Mouse (Mus musculus) embryonic fibroblast, embryonic 13.5 days (primary cell): Measurements from ENCODE around the gene Onecut3. TPM values are rescaled to one million over a fixed set of nuclear protein-coding genes. Genes with fewer than 3 reads are reported as not detected.

Source experiments
- H3K27ac ChIP-seq: 2 replicates; pipeline ENCODE4 v1.5.1; 2012; ENCODE audit warnings: low read length, control low read depth, inconsistent platforms; ENCODE audit not compliant: insufficient read depth
- H3K4me1 ChIP-seq: 2 replicates; pipeline ENCODE4 v1.6.1; 2011; ENCODE audit warnings: low read length; ENCODE audit not compliant: control insufficient read depth, insufficient read depth
- H3K4me3 ChIP-seq: 2 replicates; pipeline ENCODE4 v1.5.1; 2011; ENCODE audit warnings: mild to moderate bottlenecking, control low read depth, low read length; ENCODE audit not compliant: insufficient read depth
- CTCF ChIP-seq: IDR thresholded peaks from 2 replicates; pipeline ENCODE4 v1.5.1; 2011; ENCODE audit warnings: mild to moderate bottlenecking, control low read depth, low read length, moderate library complexity, borderline replicate concordance; ENCODE audit not compliant: insufficient read depth
- POLR2A ChIP-seq: IDR thresholded peaks from 2 replicates; pipeline ENCODE4 v1.6.1; 2011; ENCODE audit warnings: low read depth, mild to moderate bottlenecking, control low read depth, low read length, moderate library complexity
- polyA plus RNA-seq: library from polyadenylated mRNA; stranded (reverse); fragments of >200 nt; gene quantifications from 2 replicates; pipeline ENCODE4 v1.2.4, GENCODE M21; 2011; ENCODE audit warnings: low read depth; ENCODE audit not compliant: missing spikeins, insufficient read length

Gene Onecut3
- polyA plus RNA-seq, result not detected in 2 replicates

DNA sequence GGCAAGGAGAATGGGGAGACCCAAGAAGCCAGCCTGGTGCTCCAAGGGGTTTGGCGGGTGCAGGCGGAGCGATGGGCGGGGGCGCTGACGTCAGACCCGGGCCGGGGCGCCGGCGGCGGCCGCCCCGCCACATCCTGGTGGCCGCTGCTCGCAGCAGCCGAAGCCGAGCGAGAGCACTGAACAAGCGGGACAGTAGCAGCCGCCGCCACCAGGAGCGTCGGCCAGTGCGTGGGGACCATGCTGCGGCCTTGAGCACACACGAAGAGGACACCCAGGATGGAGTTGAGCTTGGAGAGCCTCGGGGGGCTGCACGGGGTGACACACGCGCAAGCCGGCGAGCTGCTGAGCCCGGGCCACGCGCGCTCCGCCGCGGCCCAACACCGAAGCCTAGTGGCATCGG lies at the start of gene Onecut3:
Gene Onecut3 (plus strand): TSS at position 104 of the 400 bp plus-strand sequence.
- no peak within 1 kb of the TSS for H3K4me3 ChIP-seq
- no peaks in the 10 kb centered on the region for H3K4me1 ChIP-seq
- TF ChIP-seq POLR2A, result no peak
- no peak for TF ChIP-seq CTCF
- no peak within 1 kb of the TSS for H3K27ac ChIP-seq

- H3K4me3 ChIP-seq, result no peak overlapping the region
- no peak overlapping the region for H3K27ac ChIP-seq
- no peaks in the 10 kb centered on the region for H3K4me1 ChIP-seq
- TF ChIP-seq CTCF, result no peak
- TF ChIP-seq POLR2A, result no peak
These were observed 49.6 kb upstream of the Onecut3 start for GRCm38 (mm10) chr10:80445052-80445451.

DNA sequence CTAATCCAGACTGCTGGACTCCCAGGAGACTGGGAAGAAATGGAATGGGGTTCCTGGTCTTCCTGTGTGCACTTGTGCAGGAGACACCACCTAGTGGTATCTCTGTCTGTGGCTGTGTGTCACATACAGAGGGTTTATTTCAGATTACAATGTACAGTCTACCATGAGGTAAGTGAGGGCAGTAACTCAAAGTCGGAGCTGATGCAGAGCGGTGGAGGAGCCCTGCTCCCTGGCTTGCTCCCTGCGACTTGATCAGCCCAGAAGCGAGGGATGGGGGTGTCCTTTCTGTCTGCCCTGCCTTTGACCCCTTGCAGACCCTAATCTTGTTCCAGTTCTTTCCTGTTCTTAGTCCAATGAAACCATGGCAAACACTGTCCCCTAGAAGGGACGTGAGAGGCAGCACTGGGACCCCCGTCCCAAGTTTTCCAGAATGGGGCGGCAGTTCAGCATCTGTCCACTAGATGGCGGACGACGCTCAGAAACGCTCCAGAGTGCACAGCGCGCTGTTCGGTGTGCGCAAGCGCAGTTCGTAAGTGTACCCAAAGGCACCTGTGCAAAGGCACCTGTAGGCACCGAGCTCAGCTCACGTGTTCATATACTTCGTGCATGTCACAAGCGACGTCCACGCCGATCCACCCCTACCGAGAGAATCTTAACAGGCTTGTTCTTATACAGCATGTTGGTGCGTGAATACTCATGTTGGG lies 48.6 kb upstream of the Onecut3 start:
- TF ChIP-seq CTCF (peak; percentile 95), POLR2A (no peak)
- Histone ChIP-seq H3K4me1 (no peaks in the 10 kb centered on the region), H3K27ac (no peak overlapping the region), H3K4me3 (no peak overlapping the region)

- H3K27ac ChIP-seq, result no peak overlapping the region
- TF ChIP-seq POLR2A (no peak), CTCF (no peak)
- H3K4me1 ChIP-seq, result no peaks in the 10 kb centered on the region
- H3K4me3 ChIP-seq, result no peak overlapping the region
These were observed 44.0 kb upstream of the Onecut3 start for GRCm38 (mm10) chr10:80450599-80450998.

GRCm38 (mm10) chr10:80453601-80454000 lies 41.0 kb upstream of the Onecut3 start:
- Histone ChIP-seq H3K4me3 (no peak overlapping the region), H3K4me1 (no peaks in the 10 kb centered on the region), H3K27ac (no peak overlapping the region)
- TF ChIP-seq POLR2A (no peak), CTCF (no peak)

GRCm38 (mm10) chr10:80454781-80455180 lies 39.9 kb upstream of the Onecut3 start:
- H3K4me1 ChIP-seq, result no peaks in the 10 kb centered on the region
- no peak for TF ChIP-seq CTCF
- TF ChIP-seq POLR2A, result no peak
- no peak overlapping the region for H3K4me3 ChIP-seq
- no peak overlapping the region for H3K27ac ChIP-seq

DNA sequence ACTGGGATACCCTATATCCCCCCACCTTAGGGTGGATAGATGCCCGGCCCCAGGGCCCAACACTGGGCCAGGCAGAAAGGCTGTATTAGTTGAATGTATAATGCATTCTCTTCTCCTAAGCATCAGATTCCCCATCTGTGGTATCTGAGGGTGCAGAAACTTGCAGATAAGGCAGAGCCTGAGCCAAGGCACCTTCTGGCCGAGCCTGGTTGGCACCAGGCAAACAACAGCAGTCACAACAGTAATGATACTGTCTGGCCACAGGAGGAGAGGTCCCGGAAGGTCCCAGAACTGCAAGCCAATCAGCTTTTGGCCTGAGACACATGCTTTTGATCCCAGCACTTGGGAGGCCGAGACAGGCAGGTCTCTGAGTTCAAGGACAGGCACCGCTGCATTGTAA lies 38.9 kb upstream of the Onecut3 start:
- no peaks in the 10 kb centered on the region for H3K4me1 ChIP-seq
- no peak overlapping the region for H3K27ac ChIP-seq
- H3K4me3 ChIP-seq, result no peak overlapping the region
- TF ChIP-seq POLR2A, result no peak
- no peak for TF ChIP-seq CTCF

DNA sequence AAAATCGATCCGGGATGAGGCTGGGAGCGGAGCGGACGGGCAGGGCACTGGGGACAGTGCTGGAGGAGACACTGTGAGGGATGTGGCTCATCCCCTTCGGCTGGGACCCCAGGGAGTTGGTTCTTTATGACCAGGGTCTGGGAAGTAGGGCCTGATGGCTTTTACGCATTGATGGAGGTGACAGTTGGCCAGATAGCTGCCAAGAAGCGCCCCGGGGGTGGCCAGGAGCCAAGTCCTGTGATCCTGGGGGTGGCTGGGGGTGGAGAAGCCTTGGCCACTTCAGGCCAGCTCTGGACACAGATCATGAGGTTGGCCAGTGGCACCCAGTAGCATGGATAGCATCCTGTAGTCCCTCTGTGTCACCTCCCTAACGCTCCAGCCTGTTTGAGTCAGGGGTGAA lies 35.4 kb upstream of the Onecut3 start:
- no peak for TF ChIP-seq CTCF
- TF ChIP-seq POLR2A, result no peak
- no peak overlapping the region for H3K27ac ChIP-seq

DNA sequence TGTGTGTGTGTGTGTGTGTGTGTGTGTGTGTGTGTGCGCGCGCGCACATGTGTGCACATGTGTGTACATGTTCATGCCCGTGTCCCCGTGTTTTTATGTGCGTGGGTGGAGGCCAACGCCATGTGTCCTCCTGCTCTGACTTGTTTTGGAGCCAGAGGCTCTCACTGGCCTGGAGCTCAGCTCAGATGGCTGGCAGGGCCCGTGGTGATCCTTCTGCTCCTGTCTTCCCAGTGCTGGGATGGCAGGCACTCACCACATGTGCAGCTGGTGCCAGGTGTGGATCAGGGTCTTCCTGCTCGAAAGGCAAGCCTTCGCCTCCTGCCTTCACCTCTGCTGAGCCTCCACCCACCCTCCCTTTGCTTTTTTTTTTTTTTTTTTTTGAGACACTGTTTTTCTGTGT lies 35.0 kb upstream of the Onecut3 start:
- TF ChIP-seq CTCF, result no peak
- TF ChIP-seq POLR2A, result no peak
- Histone ChIP-seq H3K4me3 (no peak overlapping the region), H3K27ac (no peak overlapping the region), H3K4me1 (peaks cover 6% of the 10 kb centered on the region; the same call in 1 of the 2 replicates)

More for the DNA sequence above, 35.4 kb upstream of the Onecut3 start:
- Histone ChIP-seq H3K4me1 (peaks cover 6% of the 10 kb centered on the region; the same call in 1 of the 2 replicates), H3K4me3 (no peak overlapping the region)

DNA sequence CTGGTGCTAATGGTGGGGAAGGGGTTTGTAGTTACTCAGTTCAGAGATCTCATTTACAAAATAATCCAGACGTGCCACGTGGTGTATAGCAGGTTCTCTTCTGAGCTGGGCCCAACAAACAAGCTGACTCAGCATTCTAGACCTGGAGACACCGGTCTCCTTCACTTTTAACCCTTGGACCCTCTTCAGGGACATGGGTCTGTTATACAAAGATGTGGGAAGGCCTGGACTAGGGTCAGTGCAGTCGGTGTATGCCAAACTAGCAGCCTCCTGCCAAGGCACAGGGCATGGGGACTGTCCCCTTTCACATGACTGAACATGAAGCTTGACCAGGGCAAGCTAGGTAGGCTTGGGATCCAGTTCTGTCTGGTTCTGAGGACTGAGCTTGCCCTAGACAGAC lies 34.3 kb upstream of the Onecut3 start:
- no peak overlapping the region for H3K4me3 ChIP-seq
- H3K4me1 ChIP-seq, result peaks cover 6% of the 10 kb centered on the region; the same call in 1 of the 2 replicates
- TF ChIP-seq POLR2A (no peak), CTCF (no peak)
- no peak overlapping the region for H3K27ac ChIP-seq

DNA sequence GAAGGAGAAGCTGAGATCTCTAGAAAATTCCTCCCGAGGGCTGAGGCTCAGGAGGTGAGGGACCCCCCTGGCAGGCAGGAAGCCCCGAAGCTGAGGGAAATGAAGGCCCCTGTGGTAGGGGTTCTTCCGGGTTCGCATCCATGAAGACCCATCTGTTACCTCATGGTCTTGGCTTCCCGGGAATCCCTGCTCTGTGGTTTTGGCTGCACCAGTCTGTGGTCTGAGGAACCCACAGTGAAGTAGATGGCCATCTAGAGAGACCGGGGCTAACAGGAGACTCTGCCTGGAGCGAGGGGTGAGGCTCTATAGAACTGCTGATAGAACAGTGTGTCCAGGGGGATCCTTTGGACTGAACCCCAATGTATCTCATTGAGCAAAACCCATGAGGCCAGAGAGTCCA lies 33.3 kb upstream of the Onecut3 start:
- Histone ChIP-seq H3K4me3 (no peak overlapping the region), H3K4me1 (peaks cover 6% of the 10 kb centered on the region; the same call in 1 of the 2 replicates), H3K27ac (no peak overlapping the region)
- TF ChIP-seq POLR2A (no peak), CTCF (no peak)
